Mouse (Mus musculus) E14TG2a.4 (cell line): ENCODE results near the gene Ablim1.

Experiments used
- CTCF ChIP-seq: conservative IDR thresholded peaks from 2 replicates; pipeline ENCODE4 v1.5.1; 2014; ENCODE audit warnings: low read length
- POU5F1 ChIP-seq: IDR thresholded peaks from 2 replicates; pipeline ENCODE4 v1.6.1; 2014; ENCODE audit warnings: low read length, borderline replicate concordance

DNA sequence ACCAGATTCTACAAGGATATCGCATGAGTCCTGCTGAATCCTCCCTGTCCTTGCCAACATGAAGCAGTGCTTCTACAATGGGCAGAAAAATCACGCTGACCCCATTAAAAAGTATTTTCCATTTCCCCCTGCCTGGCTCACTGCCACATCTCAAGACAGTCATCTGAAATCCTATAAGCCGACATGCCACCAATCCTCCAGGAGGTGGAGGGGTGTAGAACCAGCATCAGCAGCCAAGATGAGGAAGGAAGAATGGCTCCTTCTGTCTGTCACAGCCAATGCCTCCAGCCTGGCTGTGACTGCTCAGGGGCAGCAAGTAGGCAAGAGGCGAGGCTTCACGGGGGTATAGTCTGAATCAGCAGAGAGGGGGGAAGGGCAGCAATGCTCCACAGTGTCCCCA, 47.2 kb downstream of the Ablim1 start:
- no peak for TF ChIP-seq CTCF
- no peak for TF ChIP-seq POU5F1
